In the genomic region with DNA sequence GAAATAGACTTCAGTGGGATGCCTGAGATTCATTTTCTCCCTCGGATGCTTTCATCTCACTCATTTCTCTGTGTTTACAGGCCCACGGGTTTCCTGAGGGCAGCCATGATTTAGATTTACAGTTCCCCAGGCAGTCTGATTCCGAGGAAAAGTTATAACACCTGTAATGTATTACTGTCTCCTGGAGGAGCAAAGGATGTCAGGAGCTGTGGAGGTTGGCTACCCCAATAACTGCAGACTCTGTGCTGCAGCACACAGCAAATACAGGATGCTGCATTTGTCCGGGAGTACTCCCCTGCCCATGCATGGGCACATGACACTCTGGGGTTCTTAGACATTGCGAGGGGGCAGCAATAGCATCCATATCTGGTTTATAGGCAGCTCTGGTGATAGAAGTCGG, we compare ENCODE assay signal across 27 mouse cellular contexts.
DNase-seq lines count a peak whose midpoint lies in the region; ATAC-seq lines count a peak whose summit lies in the region.
"Had no signal": no experiment of that assay in that cellular context is flagged by ENCODE, and none has a peak within 500 bp of the region (broad histone marks: within the 10 kb centered on the region; RNA-seq: fewer than 3 reads in every experiment).

No protein-coding gene starts in this region.

- no peak overlapping the region; the same call in 1 of the 2 replicates for H3K9ac ChIP-seq in limb, embryonic 12.5 days (replicated peaks)
- H3K9ac ChIP-seq in neural tube, embryonic 14.5 days (replicated peaks; ENCODE audit: low read depth, low read length), result no peak overlapping the region
- H3K9ac ChIP-seq: forebrain, embryonic 13.5 days; hindbrain, embryonic 13.5 days; intestine, embryonic 15.5 days had no signal

- no peak overlapping the region for H3K27ac ChIP-seq in limb, embryonic 12.5 days
- no peak overlapping the region for H3K27ac ChIP-seq in limb, embryonic 10.5 days
- H3K27ac ChIP-seq in neural tube, embryonic 14.5 days (ENCODE audit: low read depth, low read length), result 0 out of 2 replicates have a peak overlapping the region, but pooled peaks have one; percentile 40
- H3K27ac ChIP-seq: forebrain, embryonic 10.5 days; forebrain, embryonic 13.5 days; gastrocnemius, adult 2 months; hindbrain, embryonic 13.5 days; intestine, embryonic 15.5 days had no signal

- no peaks in the 10 kb centered on the region for H3K36me3 ChIP-seq in limb, embryonic 12.5 days
- H3K36me3 ChIP-seq in limb, embryonic 10.5 days, result no peaks in the 10 kb centered on the region
- no peaks in the 10 kb centered on the region for H3K36me3 ChIP-seq in neural tube, embryonic 14.5 days (ENCODE audit: control insufficient read depth, insufficient read depth, low read length)
- H3K36me3 ChIP-seq: forebrain, embryonic 10.5 days; G1E; hindbrain, embryonic 13.5 days; intestine, embryonic 15.5 days had no signal

- H3K4me3 ChIP-seq in limb, embryonic 12.5 days (replicated peaks), result no peak overlapping the region
- no peak overlapping the region for H3K4me3 ChIP-seq in limb, embryonic 10.5 days
- H3K4me3 ChIP-seq in neural tube, embryonic 14.5 days (ENCODE audit: low read depth, low read length), result no peak overlapping the region
- H3K4me3 ChIP-seq: forebrain, embryonic 10.5 days; forebrain, embryonic 13.5 days; gastrocnemius, adult 2 months; hindbrain, embryonic 13.5 days; intestine, embryonic 15.5 days had no signal

- no peaks in the 10 kb centered on the region for H3K9me3 ChIP-seq in limb, embryonic 12.5 days
- H3K9me3 ChIP-seq in limb, embryonic 10.5 days (replicated peaks), result no peaks in the 10 kb centered on the region
- no peaks in the 10 kb centered on the region for H3K9me3 ChIP-seq in neural tube, embryonic 14.5 days (ENCODE audit: control insufficient read depth, low read length)
- H3K9me3 ChIP-seq: forebrain, embryonic 10.5 days; forebrain, embryonic 13.5 days; hindbrain, embryonic 13.5 days; intestine, embryonic 15.5 days had no signal

- DNase-seq in embryo, embryonic 11.5 days (ENCODE audit: low read depth, low spot score), result peak; percentile 27
- DNase-seq in embryo, embryonic 10 days (ENCODE audit: low spot score), result no peak
- DNase-seq in limb, embryonic 10.5 days (ENCODE audit: low spot score), result no peak
- DNase-seq in forelimb bud, embryonic 11.5 days (ENCODE audit: low read depth, low spot score), result peak; percentile 26
- no peak for DNase-seq in cerebellum, adult 9-11 months
- DNase-seq in cerebellum, adult 11-12 months, result no peak
- DNase-seq: adrenal gland, postnatal 10 days; adrenal gland, postnatal 36 days; B cell, adult 2 months; cerebellum, adult 11 months; cerebellum, adult 8-10 months; cerebellum, postnatal 14 days; gastrocnemius, adult 2 months; gastrocnemius, postnatal 14 days; heart, adult 11 months; kidney, adult 11 months had no signal

- 46% methylated on average over 6 of the region's 6 CpGs for WGBS in limb, embryonic 12.5 days
- 64% methylated on average over 6 of the region's 6 CpGs for WGBS in limb, embryonic 10.5 days
- 63% methylated on average over 6 of the region's 6 CpGs for WGBS in neural tube, embryonic 14.5 days

- ATAC-seq in limb, embryonic 12.5 days (ENCODE audit: insufficient number of reproducible peaks, insufficient read depth, low FRiP score, low TSS enrichment, low read depth), result peak; percentile 56; the same call in 1 of the 2 replicates
- ATAC-seq in neural tube, embryonic 14.5 days (ENCODE audit: low read depth), result peak; percentile 44; the same call in 1 of the 2 replicates
- ATAC-seq: forebrain, embryonic 13.5 days; forebrain, embryonic 16.5 days; intestine, embryonic 15.5 days; Patski had no signal

- peaks cover 6% of the 10 kb centered on the region; the same call in 1 of the 2 replicates for H3K4me1 ChIP-seq in limb, embryonic 12.5 days (replicated peaks)
- H3K4me1 ChIP-seq in limb, embryonic 10.5 days, result 0 out of 2 replicates have a peak, but pooled peaks cover 3% of the 10 kb centered on the region
- no peaks in the 10 kb centered on the region for H3K4me1 ChIP-seq in neural tube, embryonic 14.5 days (ENCODE audit: control insufficient read depth, insufficient read depth, low read length)
- H3K4me1 ChIP-seq: forebrain, embryonic 10.5 days; forebrain, embryonic 13.5 days; hindbrain, embryonic 13.5 days; intestine, embryonic 15.5 days had no signal

- no peaks in the 10 kb centered on the region for H3K27me3 ChIP-seq in limb, embryonic 12.5 days
- H3K27me3 ChIP-seq in limb, embryonic 10.5 days (ENCODE audit: low read depth, poor library complexity, severe bottlenecking), result no peaks in the 10 kb centered on the region
- no peaks in the 10 kb centered on the region for H3K27me3 ChIP-seq in neural tube, embryonic 14.5 days (ENCODE audit: control insufficient read depth, insufficient read depth, low read length)
- H3K27me3 ChIP-seq: CH12.LX; forebrain, embryonic 13.5 days; hindbrain, embryonic 13.5 days; intestine, embryonic 15.5 days had no signal

- H3K4me2 ChIP-seq in limb, embryonic 12.5 days, result no peak overlapping the region
- no peak overlapping the region for H3K4me2 ChIP-seq in neural tube, embryonic 14.5 days (ENCODE audit: low read depth, low read length)
- H3K4me2 ChIP-seq: forebrain, embryonic 13.5 days; heart, embryonic 11.5 days; hindbrain, embryonic 13.5 days; intestine, embryonic 15.5 days had no signal

Comparison
In these comparisons a context has a peak if more than half of its experiments do, and no peak if none do; other contexts are left out.
1. DNase-seq: peak in embryo, embryonic 11.5 days (single experiment) and forelimb bud, embryonic 11.5 days (single experiment); none in embryo, embryonic 10 days (single experiment), limb, embryonic 10.5 days (single experiment), cerebellum, adult 9-11 months (single experiment) and cerebellum, adult 11-12 months (single experiment).